Mouse (Mus musculus) limb, embryonic 12.5 days (tissue): ENCODE measurements around the gene Angptl6. TPM values are rescaled to one million over a fixed set of nuclear protein-coding genes. Genes with fewer than 3 reads are reported as not detected.
"Not testable (repeated sequence)": the region's sequence is repeated elsewhere in the genome, so short reads cannot be mapped to it uniquely, and the experiment has no call there.

ENCODE experiments used
- ATAC-seq: fragments of 200-750 bp; cut with Nextera tagmentation; 2 replicates; pipeline ENCODE4 v1.8.0; 2017; ENCODE audit warnings: low read depth, moderate TSS enrichment; ENCODE audit not compliant: insufficient number of reproducible peaks, insufficient read depth, low FRiP score, low TSS enrichment
- H3K27ac ChIP-seq: fragments of 300-500 bp; sonication (generic); 2 replicates; pipeline ENCODE4 v1.5.1; 2016; ENCODE audit warnings: mild to moderate bottlenecking, moderate library complexity
- H3K27me3 ChIP-seq: fragments of 300-500 bp; sonication (generic); 2 replicates; pipeline ENCODE4 v1.6.1; 2016; ENCODE audit warnings: mild to moderate bottlenecking, moderate library complexity
- H3K36me3 ChIP-seq: fragments of 300-500 bp; sonication (generic); 2 replicates; pipeline ENCODE4 v1.6.1; 2016; ENCODE audit warnings: mild to moderate bottlenecking, moderate library complexity
- H3K4me1 ChIP-seq: fragments of 300-500 bp; sonication (generic); replicated peaks from 2 replicates; pipeline ENCODE4 v1.6.1; 2016
- H3K4me2 ChIP-seq: fragments of 300-500 bp; sonication (generic); 2 replicates; pipeline ENCODE4 v1.6.1; 2016; ENCODE audit warnings: mild to moderate bottlenecking, moderate library complexity
- H3K4me3 ChIP-seq: fragments of 300-500 bp; sonication (generic); replicated peaks from 2 replicates; pipeline ENCODE4 v1.5.1; 2016; ENCODE audit warnings: mild to moderate bottlenecking
- H3K9ac ChIP-seq: fragments of 300-500 bp; sonication (generic); replicated peaks from 2 replicates; pipeline ENCODE4 v1.6.1; 2016; ENCODE audit warnings: mild to moderate bottlenecking, moderate library complexity
- H3K9me3 ChIP-seq: fragments of 300-500 bp; sonication (generic); 2 replicates; pipeline ENCODE4 v1.6.1; 2016; ENCODE audit warnings: mild to moderate bottlenecking, moderate library complexity
- WGBS: fragments of 180-500 bp; shearing (Covaris S2); methylation state at CpG from one replicate; pipeline ENCODE4 v1.1.7; 2016; 5-methylcytosine and 5-hydroxymethylcytosine counted together
- microRNA-seq: library from miRNA; unstranded; fragments of <30 nt; microRNA quantifications from one replicate; pipeline ENCODE4, GENCODE M21; 2017
- polyA plus RNA-seq: library from polyadenylated mRNA; unstranded; fragments of >200 nt; fragmentation: Nextera tagmentation; extraction: Ambion mirVana; gene quantifications from 2 replicates; pipeline ENCODE4 v1.2.1, GENCODE M21; 2016

Gene Angptl6
- polyA plus RNA-seq, 1 experiment from 2014 or later, result 2.3 TPM

DNA sequence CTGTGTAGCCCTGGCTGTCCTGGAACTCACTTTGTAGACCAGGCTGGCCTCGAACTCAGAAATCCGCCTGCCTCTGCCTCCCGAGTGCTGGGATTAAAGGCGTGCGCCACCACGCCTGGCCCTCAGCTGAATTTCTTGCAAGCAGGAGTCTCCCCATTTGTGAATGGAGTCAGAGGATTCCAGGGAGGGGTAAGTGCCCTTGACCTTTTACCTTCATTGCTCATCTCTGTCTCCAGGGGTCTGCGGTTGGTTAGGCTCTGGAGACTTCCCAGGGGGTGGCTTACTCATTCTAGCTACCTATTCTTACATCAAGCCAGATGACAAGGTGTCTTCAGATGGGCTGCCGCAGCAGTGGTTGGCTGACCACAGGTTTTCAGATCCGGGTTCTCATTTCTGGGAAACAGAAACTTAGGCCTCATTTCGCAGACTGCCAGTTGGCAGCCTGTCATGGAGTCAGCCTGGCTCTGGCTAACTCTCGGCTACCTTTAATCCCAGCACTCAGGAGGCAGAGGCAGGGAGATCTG, 44.0 kb downstream of the Angptl6 start:
- 83% methylated on average over 11 of the region's 11 CpGs for WGBS
- H3K27ac ChIP-seq, H3K4me3 ChIP-seq, H3K36me3 ChIP-seq, H3K27me3 ChIP-seq, H3K9ac ChIP-seq, H3K9me3 ChIP-seq, H3K4me2 ChIP-seq, ATAC-seq, H3K4me1 ChIP-seq: not testable (repeated sequence)

DNA sequence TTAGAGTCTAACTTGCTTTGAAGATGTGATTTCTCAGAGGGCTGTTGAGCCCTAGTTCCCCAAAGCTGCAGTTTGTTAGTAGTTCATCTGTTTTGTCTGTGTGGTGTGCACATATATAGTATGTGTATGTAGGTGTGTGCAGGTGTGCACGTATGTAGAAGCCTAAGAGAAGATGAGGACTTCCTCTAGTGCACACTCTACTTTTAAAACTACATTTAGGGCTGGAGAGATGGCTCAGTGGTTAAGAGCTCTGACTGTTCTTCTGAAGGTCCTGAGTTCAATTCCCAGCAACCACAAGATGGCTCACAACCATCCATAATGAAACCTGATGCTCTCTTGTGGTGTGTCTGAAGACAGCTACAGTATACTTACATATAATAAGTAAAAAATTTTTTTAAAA, 44.6 kb downstream of the Angptl6 start:
- 80% methylated on average over 1 of the region's 1 CpGs for WGBS
- Histone ChIP-seq H3K36me3 (no peaks in the 10 kb centered on the region), H3K9me3 (no peaks in the 10 kb centered on the region), H3K27me3 (0 out of 2 replicates have a peak, but pooled peaks cover 3% of the 10 kb centered on the region), H3K4me3 (no peak overlapping the region), H3K4me2 (no peak overlapping the region), H3K4me1 (peaks cover 5% of the 10 kb centered on the region; the same call in 1 of the 2 replicates), H3K9ac (no peak overlapping the region), H3K27ac (no peak overlapping the region)
- no peak for ATAC-seq

DNA sequence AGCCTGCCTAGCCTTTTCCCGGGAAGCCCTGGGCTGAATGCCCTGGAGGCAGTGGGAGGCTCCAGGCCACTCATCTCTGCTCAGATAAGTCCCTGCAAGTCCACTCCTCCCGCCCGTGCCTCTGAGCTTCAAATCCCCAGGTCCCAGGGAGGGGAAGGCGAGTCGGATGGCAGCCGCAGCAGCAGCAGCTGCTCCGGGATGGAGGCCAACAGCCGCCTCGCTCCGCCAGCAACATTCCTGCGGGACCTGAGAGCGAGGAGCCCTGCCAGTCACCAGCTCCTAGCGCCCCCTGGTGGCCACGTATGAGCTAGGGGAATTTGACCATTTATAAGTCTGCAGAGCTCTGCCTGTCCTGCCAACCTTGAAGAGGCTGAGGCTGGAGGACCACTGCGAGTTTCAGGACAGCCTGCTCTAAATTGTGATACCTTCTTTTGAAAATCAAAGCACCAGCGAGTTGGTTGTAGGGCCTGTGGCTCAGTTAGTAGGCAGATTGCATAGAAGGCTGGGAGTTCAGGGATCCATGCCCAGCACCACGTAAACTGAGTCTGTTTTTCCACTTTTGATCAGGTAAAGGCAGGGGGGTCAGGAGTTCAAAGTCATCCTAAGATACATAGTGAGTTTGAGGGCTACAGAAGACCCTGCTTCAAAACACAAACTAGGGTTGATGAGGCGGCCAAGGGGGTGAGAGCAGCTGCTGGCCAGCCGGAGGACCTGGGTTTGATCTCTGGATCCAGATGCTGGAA, 48.5 kb downstream of the Angptl6 start:
- peaks cover 3% of the 10 kb centered on the region; the same call in 1 of the 2 replicates for H3K27me3 ChIP-seq
- peaks cover 5% of the 10 kb centered on the region; the same call in 1 of the 2 replicates for H3K4me1 ChIP-seq
- H3K9ac ChIP-seq, result no peak overlapping the region
- H3K9me3 ChIP-seq, result no peaks in the 10 kb centered on the region
- no peak overlapping the region for H3K27ac ChIP-seq
- peak; percentile 90 for ATAC-seq
- H3K36me3 ChIP-seq, result no peaks in the 10 kb centered on the region
- WGBS, result 17% methylated on average over 19 of the region's 19 CpGs
- H3K4me3 ChIP-seq, result no peak overlapping the region
- H3K4me2 ChIP-seq, result peak overlapping the region; percentile 38

DNA sequence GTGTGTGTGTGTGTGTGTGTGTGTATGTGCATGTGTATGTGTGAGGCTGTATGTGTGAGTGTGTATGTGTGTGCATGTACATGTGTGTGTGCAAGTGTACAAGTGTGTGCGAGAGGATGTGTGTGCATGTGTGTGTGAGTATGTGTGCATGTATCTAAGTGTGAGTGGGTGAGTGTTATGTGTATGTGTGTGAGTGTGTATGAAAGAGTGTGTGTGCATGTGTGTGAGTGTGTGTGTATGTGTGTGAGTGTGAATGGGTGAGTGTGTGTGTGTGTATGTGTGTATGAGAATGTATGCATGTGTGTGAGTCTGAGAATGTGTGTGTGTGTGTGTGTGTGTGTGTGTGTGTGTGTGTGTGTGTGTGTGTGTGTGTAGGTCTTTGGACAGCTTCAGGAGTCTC, 51.4 kb downstream of the Angptl6 start:
- H3K9me3 ChIP-seq, result no peaks in the 10 kb centered on the region
- 90% methylated on average over 1 of the region's 1 CpGs for WGBS
- no peak overlapping the region for H3K4me3 ChIP-seq
- H3K4me1 ChIP-seq, result peaks cover 5% of the 10 kb centered on the region; the same call in 1 of the 2 replicates
- no peak overlapping the region for H3K27ac ChIP-seq
- ATAC-seq, result no peak
- H3K36me3 ChIP-seq, result no peaks in the 10 kb centered on the region
- peaks cover 3% of the 10 kb centered on the region; the same call in 1 of the 2 replicates for H3K27me3 ChIP-seq
- no peak overlapping the region for H3K4me2 ChIP-seq
- no peak overlapping the region for H3K9ac ChIP-seq

DNA sequence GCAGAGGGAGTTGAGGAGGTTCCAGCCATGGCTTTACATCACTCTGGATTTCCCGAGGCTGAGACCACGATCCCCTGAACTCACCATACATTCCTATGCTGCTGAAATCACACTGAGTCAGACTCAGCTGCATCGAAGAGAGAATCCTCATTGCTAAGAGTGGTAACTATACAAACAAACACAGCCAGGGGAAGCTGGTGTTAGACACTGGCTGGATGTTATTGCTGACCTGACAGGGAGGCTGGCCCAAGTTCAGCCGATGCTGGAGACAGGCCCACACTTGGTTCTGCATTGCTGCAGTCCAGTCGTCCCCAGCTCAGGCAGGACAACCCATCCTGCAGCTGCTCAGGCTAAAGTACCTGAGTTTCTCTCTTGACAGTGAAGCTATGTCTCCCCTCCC, 53.7 kb downstream of the Angptl6 start:
- no peaks in the 10 kb centered on the region for H3K36me3 ChIP-seq
- H3K4me2 ChIP-seq, result no peak overlapping the region
- H3K27me3 ChIP-seq, result no peaks in the 10 kb centered on the region; the same call in 1 of the 2 replicates
- no peak overlapping the region for H3K27ac ChIP-seq
- no peak overlapping the region for H3K9ac ChIP-seq
- WGBS, result 70% methylated on average over 5 of the region's 5 CpGs
- peaks cover 4% of the 10 kb centered on the region; the same call in 1 of the 2 replicates for H3K4me1 ChIP-seq
- H3K4me3 ChIP-seq, result no peak overlapping the region
- no peak for ATAC-seq
- H3K9me3 ChIP-seq, result no peaks in the 10 kb centered on the region

Small RNA genes lying within 50 kb of the gene (microRNA-seq; reads per million reads assigned to microRNA genes)
- gene Mir7081, result 1.2 reads per million

Other genes with a start within 250 kb of the Angptl6 start
- 395 and 428 TPM in 2 replicates for gene Ubl5, start 236.8 kb downstream of the Angptl6 start, polyA plus RNA-seq
- 20.9 and 21.0 TPM in 2 replicates for gene Fbxl12, start 235.0 kb downstream of the Angptl6 start, polyA plus RNA-seq
- 52.2 and 52.7 TPM in 2 replicates for gene Pin1, start 227.6 kb downstream of the Angptl6 start, polyA plus RNA-seq
- 2.9 and 3.3 TPM in 2 replicates for gene Olfm2, start 133.4 kb downstream of the Angptl6 start, polyA plus RNA-seq
- 0.28 and 0.55 TPM in 2 replicates for gene Col5a3, start 64.7 kb downstream of the Angptl6 start, polyA plus RNA-seq
- not detected in 2 replicates for gene Rdh8, start 61.2 kb downstream of the Angptl6 start, polyA plus RNA-seq
- gene A230050P20Rik, start 11.1 kb downstream of the Angptl6 start, polyA plus RNA-seq, result 3.1 TPM in 2 replicates
- gene Ppan, start 8.4 kb upstream of the Angptl6 start, polyA plus RNA-seq, result 78.9 and 82.1 TPM in 2 replicates
- gene Eif3g, start 18.9 kb upstream of the Angptl6 start, polyA plus RNA-seq, result 328 and 335 TPM in 2 replicates
- gene Dnmt1, start 80.2 kb upstream of the Angptl6 start, polyA plus RNA-seq, result 135 and 144 TPM in 2 replicates
- gene S1pr2, start 97.1 kb upstream of the Angptl6 start, polyA plus RNA-seq, result 52.9 and 53.4 TPM in 2 replicates
- gene Mrpl4, start 123.0 kb upstream of the Angptl6 start, polyA plus RNA-seq, result 134 and 135 TPM in 2 replicates
- 8.8 and 8.9 TPM in 2 replicates for gene Icam1, start 136.3 kb upstream of the Angptl6 start, polyA plus RNA-seq
- gene Icam4, start 149.6 kb upstream of the Angptl6 start, polyA plus RNA-seq, result 1.9 and 2.5 TPM in 2 replicates
- 0.22 TPM in 1 of 2 replicates, not detected in the other for gene Icam5, start 152.3 kb upstream of the Angptl6 start, polyA plus RNA-seq
- 0.68 and 1.5 TPM in 2 replicates for gene Zglp1, start 187.4 kb upstream of the Angptl6 start, polyA plus RNA-seq
- gene Gm49373, start 193.4 kb upstream of the Angptl6 start, polyA plus RNA-seq, result 1.2 and 1.3 TPM in 2 replicates
- 52.4 and 56.7 TPM in 2 replicates for gene Fdx1l, start 193.9 kb upstream of the Angptl6 start, polyA plus RNA-seq
- 2.8 and 4.2 TPM in 2 replicates for gene Gm38431, start 212.3 kb upstream of the Angptl6 start, polyA plus RNA-seq
- 60.8 and 77.0 TPM in 2 replicates for gene Raver1, start 212.3 kb upstream of the Angptl6 start, polyA plus RNA-seq